Mouse (Mus musculus) forebrain, postnatal 0 days (tissue): ENCODE data around the gene Tgm7. TPM values are rescaled to one million over a fixed set of nuclear protein-coding genes. Genes with fewer than 3 reads are reported as not detected.

Experiments
- ATAC-seq: fragments of 200-750 bp; cut with Nextera tagmentation; 2 replicates; pipeline ENCODE4 v1.8.0; 2017; ENCODE audit warnings: mild to moderate bottlenecking, moderate library complexity
- DNase-seq: peaks from one replicate; pipeline ENCODE4 v3.0.0-alpha.2; 2015
- H3K27ac ChIP-seq: fragments of 300-500 bp; sonication (generic); 2 replicates; pipeline ENCODE4 v1.5.1; 2014; ENCODE audit warnings: low read depth, mild to moderate bottlenecking, antibody characterized with exemption, low read length, moderate library complexity, mixed read lengths
- H3K27me3 ChIP-seq: fragments of 300-500 bp; sonication (generic); 2 replicates; pipeline ENCODE4 v1.6.1; 2014; ENCODE audit warnings: mild to moderate bottlenecking, low read length, mixed read lengths; ENCODE audit not compliant: insufficient read depth
- H3K36me3 ChIP-seq: fragments of 300-500 bp; sonication (generic); 2 replicates; pipeline ENCODE4 v1.6.1; 2014; ENCODE audit warnings: mild to moderate bottlenecking, moderate library complexity; ENCODE audit not compliant: insufficient read depth
- H3K4me1 ChIP-seq: fragments of 300-500 bp; sonication (generic); 2 replicates; pipeline ENCODE4 v1.6.1; 2014; ENCODE audit warnings: antibody characterized with exemption; ENCODE audit not compliant: insufficient read depth
- H3K4me2 ChIP-seq: fragments of 300-500 bp; sonication (generic); 2 replicates; pipeline ENCODE4 v1.6.1; 2014; ENCODE audit warnings: low read depth, mild to moderate bottlenecking, moderate library complexity
- H3K4me3 ChIP-seq: fragments of 300-500 bp; sonication (generic); 2 replicates; pipeline ENCODE4 v1.5.1; 2014; ENCODE audit warnings: low read depth, low read length, mixed read lengths
- H3K9ac ChIP-seq: fragments of 300-500 bp; sonication (generic); 2 replicates; pipeline ENCODE4 v1.6.1; 2014; ENCODE audit warnings: mild to moderate bottlenecking
- H3K9me3 ChIP-seq: fragments of 300-500 bp; sonication (generic); 2 replicates; pipeline ENCODE4 v1.6.1; 2016; ENCODE audit warnings: low read length
- CTCF ChIP-seq: sonication (generic); IDR thresholded peaks from 2 replicates; pipeline ENCODE4 v1.5.1; 2016; ENCODE audit warnings: antibody characterized with exemption, control low read depth, low read depth
- WGBS: fragments of 180-500 bp; shearing (Covaris S2); extraction: QIAGEN DNeasy Blood & Tissue Kit; methylation state at CpG from one replicate; pipeline ENCODE4 v1.1.7; 2014; 5-methylcytosine and 5-hydroxymethylcytosine counted together
- polyA plus RNA-seq: library from polyadenylated mRNA; unstranded; fragments of >200 nt; fragmentation: Nextera tagmentation; extraction: Ambion mirVana; gene quantifications from 2 replicates; pipeline ENCODE4 v1.2.1, GENCODE M21; 2015
- total RNA-seq: library from RNA; depleted of rRNA; stranded (reverse); fragments of >200 nt; gene quantifications from 2 replicates; pipeline ENCODE4 v1.2.3, GENCODE M21; 2014

Gene Tgm7
- total and polyA plus RNA-seq, 2 experiments from 2014 or later, result not detected

- DNase-seq, result no peak
- H3K9me3 ChIP-seq, result no peaks in the 10 kb centered on the region
- no peak overlapping the region for H3K4me2 ChIP-seq
- no peaks in the 10 kb centered on the region for H3K4me1 ChIP-seq
- no peaks in the 10 kb centered on the region for H3K36me3 ChIP-seq
- H3K27me3 ChIP-seq, result no peaks in the 10 kb centered on the region
- H3K9ac ChIP-seq, result no peak overlapping the region
- no peak overlapping the region for H3K4me3 ChIP-seq
- TF ChIP-seq CTCF, result no peak
- no peak for ATAC-seq
- 82% methylated on average over 7 of the region's 7 CpGs for WGBS
- H3K27ac ChIP-seq, result no peak overlapping the region
Measured at GRCm38 (mm10) chr2:121074747-121075146, 34.8 kb downstream of the Tgm7 start.

- no peak overlapping the region for H3K4me2 ChIP-seq
- no peaks in the 10 kb centered on the region for H3K27me3 ChIP-seq
- H3K4me1 ChIP-seq, result no peaks in the 10 kb centered on the region
- no peak overlapping the region for H3K27ac ChIP-seq
- no peaks in the 10 kb centered on the region for H3K9me3 ChIP-seq
- ATAC-seq (no peak), DNase-seq (no peak)
- WGBS, result 85% methylated on average over 6 of the region's 6 CpGs
- no peaks in the 10 kb centered on the region for H3K36me3 ChIP-seq
- H3K9ac ChIP-seq, result no peak overlapping the region
- H3K4me3 ChIP-seq, result no peak overlapping the region
- TF ChIP-seq CTCF, result no peak
Measured at GRCm38 (mm10) chr2:121071871-121072270, 37.7 kb downstream of the Tgm7 start.

GRCm38 (mm10) chr2:121069506-121069905, 40.1 kb downstream of the Tgm7 start:
- Histone ChIP-seq H3K36me3 (no peaks in the 10 kb centered on the region), H3K4me1 (no peaks in the 10 kb centered on the region), H3K4me3 (no peak overlapping the region), H3K27ac (no peak overlapping the region), H3K4me2 (no peak overlapping the region), H3K9ac (no peak overlapping the region), H3K27me3 (no peaks in the 10 kb centered on the region), H3K9me3 (no peaks in the 10 kb centered on the region)
- no peak for DNase-seq
- no peak for TF ChIP-seq CTCF
- no peak for ATAC-seq
- 75% methylated on average over 6 of the region's 6 CpGs for WGBS

- Histone ChIP-seq H3K27ac (no peak overlapping the region), H3K9ac (no peak overlapping the region), H3K9me3 (no peaks in the 10 kb centered on the region), H3K4me2 (no peak overlapping the region), H3K36me3 (no peaks in the 10 kb centered on the region), H3K4me3 (no peak overlapping the region), H3K27me3 (no peaks in the 10 kb centered on the region), H3K4me1 (no peaks in the 10 kb centered on the region)
- TF ChIP-seq CTCF, result no peak
- 67% methylated on average over 4 of the region's 4 CpGs for WGBS
- DNase-seq, result no peak
- no peak for ATAC-seq
Measured at GRCm38 (mm10) chr2:121067116-121067515, 42.5 kb downstream of the Tgm7 start.

- H3K27me3 ChIP-seq, result no peaks in the 10 kb centered on the region
- no peaks in the 10 kb centered on the region for H3K36me3 ChIP-seq
- no peak for TF ChIP-seq CTCF
- 83% methylated on average over 2 of the region's 2 CpGs for WGBS
- no peak overlapping the region for H3K27ac ChIP-seq
- no peak overlapping the region for H3K4me2 ChIP-seq
- no peak for ATAC-seq
- no peaks in the 10 kb centered on the region for H3K4me1 ChIP-seq
- no peaks in the 10 kb centered on the region for H3K9me3 ChIP-seq
- H3K4me3 ChIP-seq, result no peak overlapping the region
- H3K9ac ChIP-seq, result no peak overlapping the region
- DNase-seq, result no peak
Measured at GRCm38 (mm10) chr2:121061315-121061714, 48.3 kb downstream of the Tgm7 start.

- Histone ChIP-seq H3K36me3 (no peaks in the 10 kb centered on the region), H3K27ac (no peak overlapping the region), H3K4me2 (no peak overlapping the region), H3K4me1 (no peaks in the 10 kb centered on the region), H3K4me3 (no peak overlapping the region), H3K27me3 (no peaks in the 10 kb centered on the region), H3K9ac (no peak overlapping the region), H3K9me3 (no peaks in the 10 kb centered on the region)
- TF ChIP-seq CTCF, result no peak
- ATAC-seq, result no peak
- no peak for DNase-seq
- WGBS, result 84% methylated on average over 6 of the region's 6 CpGs
Measured at GRCm38 (mm10) chr2:121057997-121058396, 51.6 kb downstream of the Tgm7 start.

GRCm38 (mm10) chr2:121055915-121056314, 53.7 kb downstream of the Tgm7 start:
- H3K4me2 ChIP-seq, result no peak overlapping the region
- TF ChIP-seq CTCF, result no peak
- no peaks in the 10 kb centered on the region for H3K27me3 ChIP-seq
- no peaks in the 10 kb centered on the region for H3K9me3 ChIP-seq
- no peak overlapping the region for H3K27ac ChIP-seq
- H3K4me1 ChIP-seq, result no peaks in the 10 kb centered on the region
- H3K36me3 ChIP-seq, result no peaks in the 10 kb centered on the region
- H3K9ac ChIP-seq, result no peak overlapping the region
- whole genome bisulfite sequencing, result 93% methylated on average over 6 of the region's 6 CpGs
- H3K4me3 ChIP-seq, result no peak overlapping the region
- DNase-seq, result no peak
- no peak for ATAC-seq

GRCm38 (mm10) chr2:121054060-121054459, 55.5 kb downstream of the Tgm7 start:
- H3K4me2 ChIP-seq, result no peak overlapping the region
- TF ChIP-seq CTCF, result no peak
- no peaks in the 10 kb centered on the region for H3K36me3 ChIP-seq
- DNase-seq (no peak), ATAC-seq (no peak)
- H3K4me1 ChIP-seq, result no peaks in the 10 kb centered on the region
- H3K27ac ChIP-seq, result no peak overlapping the region
- H3K27me3 ChIP-seq, result no peaks in the 10 kb centered on the region
- 73% methylated on average over 2 of the region's 2 CpGs for WGBS
- H3K9me3 ChIP-seq, result no peaks in the 10 kb centered on the region
- H3K4me3 ChIP-seq, result no peak overlapping the region
- no peak overlapping the region for H3K9ac ChIP-seq
